Mouse (Mus musculus) liver, adult 2 months (tissue): ENCODE results near the gene Exosc5. TPM values are rescaled to one million over a fixed set of nuclear protein-coding genes. Genes with fewer than 3 reads are reported as not detected.

ENCODE experiments used
- DNase-seq: peaks from one replicate; pipeline ENCODE4 v3.0.0-alpha.2; 2011; ENCODE audit warnings: low read depth, low spot score; ENCODE audit errors: extremely low read depth
- H3K27ac ChIP-seq: fragments of 200-500 bp; replicated peaks from 2 replicates; pipeline ENCODE4 v1.5.1; 2012; ENCODE audit warnings: low read depth, mild to moderate bottlenecking, control low read depth, inconsistent platforms, low read length; ENCODE audit not compliant: insufficient read depth
- H3K27me3 ChIP-seq: fragments of 200-500 bp; 2 replicates; pipeline ENCODE4 v1.6.1; 2012; ENCODE audit warnings: mild to moderate bottlenecking, moderate library complexity, low read length, inconsistent platforms; ENCODE audit not compliant: control insufficient read depth, insufficient read depth
- H3K36me3 ChIP-seq: fragments of 200-500 bp; 2 replicates; pipeline ENCODE4 v1.6.1; 2012; ENCODE audit warnings: low read length, inconsistent platforms; ENCODE audit not compliant: control insufficient read depth, insufficient read depth
- H3K4me1 ChIP-seq: fragments of 200-500 bp; 2 replicates; pipeline ENCODE4 v1.6.1; 2011; ENCODE audit warnings: low read length; ENCODE audit not compliant: control insufficient read depth, insufficient read depth
- H3K4me3 ChIP-seq: fragments of 200-500 bp; 2 replicates; pipeline ENCODE4 v1.5.1; 2011; ENCODE audit warnings: low read depth, mild to moderate bottlenecking, control low read depth, low read length, moderate library complexity; ENCODE audit not compliant: insufficient read depth
- H3K79me2 ChIP-seq: fragments of 200-500 bp; 2 replicates; pipeline ENCODE4 v1.6.1; 2012; ENCODE audit warnings: inconsistent platforms, mild to moderate bottlenecking, low read length, moderate library complexity; ENCODE audit not compliant: control insufficient read depth, insufficient read depth
- H3K9ac ChIP-seq: fragments of 200-500 bp; 2 replicates; pipeline ENCODE4 v1.6.1; 2012; ENCODE audit warnings: low read depth, mild to moderate bottlenecking, control low read depth, inconsistent platforms, low read length
- CTCF ChIP-seq: fragments of 200-500 bp; IDR thresholded peaks from 2 replicates; pipeline ENCODE4 v1.5.1; 2011; ENCODE audit warnings: low read depth, low read length, control low read depth
- POLR2A ChIP-seq: fragments of 200-500 bp; IDR thresholded peaks from 2 replicates; pipeline ENCODE4 v1.6.1; 2011; ENCODE audit warnings: low read length, control low read depth; ENCODE audit not compliant: insufficient read depth; ENCODE audit errors: extremely low read depth
- WGBS: fragments of 180-500 bp; shearing (Covaris S2); methylation state at CpG from one replicate; pipeline ENCODE4 v1.1.7; 2018; 5-methylcytosine and 5-hydroxymethylcytosine counted together
- polyA plus RNA-seq: library from polyadenylated mRNA; depleted of rRNA; stranded (reverse); fragments of >200 nt; gene quantifications from 2 replicates; pipeline ENCODE4 v1.2.3, GENCODE M21; 2012
- total RNA-seq: library from RNA; depleted of rRNA; stranded (reverse); fragments of >200 nt; gene quantifications from 2 replicates; pipeline ENCODE4 v1.2.3, GENCODE M21; 2014

The Exosc5 gene
- total and polyA plus RNA-seq, 2 experiments, result 30.4 to 75.1 TPM

DNA sequence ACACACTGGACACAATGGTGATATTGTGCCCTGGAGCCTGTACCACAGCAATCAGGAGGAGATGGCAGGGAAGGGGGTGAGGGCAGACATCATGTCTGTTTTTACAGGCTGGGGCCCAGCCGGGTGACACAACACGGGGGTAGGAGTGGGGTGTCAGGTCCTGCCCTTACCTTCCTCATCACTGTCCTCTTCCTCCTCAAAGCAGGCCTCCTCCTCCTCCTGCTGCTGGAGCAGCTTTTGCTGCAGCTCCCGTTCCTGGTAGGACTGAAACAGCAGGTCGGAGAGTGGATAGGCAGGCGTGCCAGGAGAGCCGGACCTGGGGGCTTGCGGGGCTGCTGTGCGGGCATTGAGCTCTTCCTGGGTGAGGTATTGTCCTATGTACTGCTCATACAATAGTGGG, 55.6 kb downstream of the Exosc5 start:
- no peak overlapping the region for H3K9ac ChIP-seq
- H3K27me3 ChIP-seq, result no peaks in the 10 kb centered on the region
- peaks cover 6% of the 10 kb centered on the region; the same call in 1 of the 2 replicates for H3K36me3 ChIP-seq
- no peak overlapping the region for H3K4me3 ChIP-seq
- DNase-seq, result no peak
- 94% methylated on average over 8 of the region's 8 CpGs for WGBS
- H3K79me2 ChIP-seq, result no peaks in the 10 kb centered on the region
- no peak overlapping the region for H3K27ac ChIP-seq
- TF ChIP-seq POLR2A (no peak), CTCF (no peak)
- H3K4me1 ChIP-seq, result peaks cover 7% of the 10 kb centered on the region

DNA sequence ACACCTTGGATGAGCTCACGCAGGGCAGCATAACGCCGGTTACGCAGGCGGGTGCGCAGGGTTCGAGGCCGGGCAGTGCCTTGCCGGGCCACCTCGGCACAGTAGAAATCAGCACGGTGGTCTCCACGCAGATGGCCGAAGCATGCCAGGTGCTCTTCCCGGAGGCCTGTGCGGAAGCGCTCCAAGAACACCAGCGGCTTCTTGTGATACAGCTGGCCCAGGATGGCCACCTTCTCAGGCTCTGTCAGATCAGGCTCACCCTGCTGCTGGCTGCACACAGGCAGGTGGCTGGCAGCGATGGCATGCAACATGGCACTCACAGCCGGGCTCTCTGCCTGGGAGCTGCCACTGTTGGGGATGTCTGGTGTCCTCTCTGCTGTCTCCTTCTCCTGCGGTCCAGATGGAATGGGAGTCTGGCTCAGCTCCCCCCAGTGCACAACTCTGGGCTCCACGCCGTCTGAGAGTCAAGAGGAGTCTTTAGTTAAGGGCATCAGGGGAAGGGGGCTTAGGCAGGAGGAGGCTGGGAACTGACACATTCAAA, 56.8 kb downstream of the Exosc5 start:
- DNase-seq, result no peak
- Histone ChIP-seq H3K9ac (no peak overlapping the region), H3K4me3 (no peak overlapping the region), H3K27ac (no peak overlapping the region), H3K79me2 (no peaks in the 10 kb centered on the region), H3K27me3 (no peaks in the 10 kb centered on the region), H3K36me3 (peaks cover 6% of the 10 kb centered on the region; the same call in 1 of the 2 replicates), H3K4me1 (peaks cover 7% of the 10 kb centered on the region)
- 96% methylated on average over 22 of the region's 22 CpGs for WGBS
- TF ChIP-seq CTCF, result no peak
- no peak for TF ChIP-seq POLR2A

DNA sequence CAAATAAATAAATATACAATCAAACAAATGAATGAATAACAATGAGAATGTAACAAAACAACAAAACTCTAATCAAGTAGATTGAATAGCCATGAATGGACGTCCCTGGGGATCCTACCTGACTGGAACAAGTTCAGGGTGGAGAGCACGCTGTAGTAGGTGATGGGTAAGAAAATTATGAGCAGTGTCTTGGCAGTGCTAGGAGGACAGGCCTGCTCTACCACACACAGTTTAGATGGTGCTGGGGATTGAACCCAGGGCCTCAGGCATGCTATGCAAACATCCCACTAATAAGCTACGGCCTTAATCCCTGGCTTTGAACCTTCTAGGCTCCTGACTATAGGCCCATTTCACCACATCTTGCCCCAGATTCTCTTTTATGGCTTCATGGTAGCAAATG, 58.5 kb downstream of the Exosc5 start:
- Histone ChIP-seq H3K4me1 (peaks cover 7% of the 10 kb centered on the region), H3K36me3 (peaks cover 8% of the 10 kb centered on the region; the same call in 1 of the 2 replicates), H3K79me2 (no peaks in the 10 kb centered on the region), H3K4me3 (no peak overlapping the region), H3K9ac (no peak overlapping the region; the same call in 1 of the 2 replicates), H3K27me3 (no peaks in the 10 kb centered on the region), H3K27ac (no peak overlapping the region)
- DNase-seq, result no peak
- no peak for TF ChIP-seq POLR2A
- no peak for TF ChIP-seq CTCF
- 89% methylated on average over 3 of the region's 3 CpGs for WGBS

DNA sequence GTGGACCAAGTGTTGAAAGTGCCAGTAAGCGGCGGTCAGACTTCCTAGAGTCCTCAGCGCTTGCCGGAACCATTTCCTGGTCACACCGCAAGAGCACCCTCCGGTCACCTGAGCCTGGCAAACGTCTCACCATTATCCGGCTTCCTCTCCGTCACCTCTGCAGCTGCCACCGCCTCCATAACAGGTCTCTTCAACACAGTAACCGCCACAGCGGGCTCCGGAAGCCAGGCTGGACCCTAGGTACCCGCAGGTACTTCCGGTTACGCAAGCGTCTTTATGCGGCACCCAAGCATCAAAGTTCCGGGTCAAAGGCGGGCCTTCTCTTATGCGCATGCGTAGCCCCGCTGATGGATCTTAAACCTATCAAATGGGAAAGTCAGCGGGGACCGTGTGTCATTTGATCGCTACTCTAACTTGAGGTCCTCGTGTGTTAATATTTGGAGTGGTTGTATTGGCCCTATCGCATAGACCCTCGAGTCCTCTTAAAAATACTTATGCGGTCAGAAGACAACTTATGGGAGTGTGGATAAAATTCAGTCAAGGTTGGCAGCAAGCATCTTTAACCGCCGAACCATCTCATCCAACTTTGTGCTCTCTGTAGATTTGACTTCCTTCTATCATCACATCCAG, 59.9 kb downstream of the Exosc5 start, which contains the start of gene Ccdc97:
TSS of gene Ccdc97 (minus strand) at position 301 of the 630 bp plus-strand sequence.
- Histone ChIP-seq H3K79me2 (no peaks in the 10 kb centered on the region), H3K27me3 (no peaks in the 10 kb centered on the region), H3K27ac (peak within 1 kb of the TSS; percentile 92), H3K4me1 (peaks cover 7% of the 10 kb centered on the region), H3K4me3 (peak within 1 kb of the TSS; percentile 96), H3K9ac (peak within 1 kb of the TSS; percentile 95), H3K36me3 (peaks cover 17% of the 10 kb centered on the region)
- DNase-seq, result peak; percentile 90
- TF ChIP-seq CTCF (no peak), POLR2A (peak; percentile 62; the same call in 1 of the 2 replicates)
- 3% methylated on average over 32 of the region's 32 CpGs for WGBS

DNA sequence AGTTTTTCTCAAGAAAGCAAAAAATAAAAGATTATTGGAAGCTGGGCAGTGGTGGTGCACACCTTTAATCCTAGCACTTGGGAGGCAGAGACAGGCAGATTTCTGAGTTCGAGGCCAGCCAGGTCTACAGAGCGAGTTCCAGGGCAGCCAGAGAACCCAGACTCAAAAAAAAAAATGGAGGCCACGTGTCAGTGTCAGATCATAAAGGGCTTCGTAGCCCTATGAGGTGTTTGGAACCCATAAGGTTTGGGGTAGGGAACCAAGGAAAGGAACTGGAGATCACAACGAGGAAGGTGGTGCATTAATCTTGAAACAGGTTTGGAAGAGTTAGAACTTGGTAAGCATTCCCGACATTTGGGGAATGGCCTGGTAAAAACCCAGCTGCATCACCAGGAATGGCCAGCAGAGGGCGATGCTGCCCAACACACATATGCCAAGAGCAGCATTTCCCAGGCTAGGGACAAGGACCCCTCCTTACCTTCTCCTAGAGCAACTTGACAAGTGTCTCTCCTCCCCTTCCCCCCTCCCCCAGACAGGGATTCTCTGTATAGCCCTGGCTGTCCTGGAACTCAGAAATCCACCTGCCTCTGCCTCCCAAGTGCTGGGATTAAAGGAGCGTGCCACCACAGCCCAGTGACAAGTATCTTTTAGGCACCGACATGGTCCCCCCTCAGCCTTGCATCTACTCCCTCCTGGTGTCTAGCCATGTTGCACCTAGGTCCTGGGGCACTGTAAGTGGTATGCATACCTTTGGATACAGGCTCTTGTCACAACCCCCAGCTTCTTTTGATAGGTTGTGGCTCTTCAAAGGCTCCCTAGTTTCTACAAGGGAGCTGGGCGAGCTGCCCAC, 61.0 kb downstream of the Exosc5 start:
- Histone ChIP-seq H3K4me1 (peaks cover 7% of the 10 kb centered on the region), H3K27me3 (no peaks in the 10 kb centered on the region), H3K9ac (no peak overlapping the region), H3K79me2 (no peaks in the 10 kb centered on the region), H3K36me3 (peaks cover 26% of the 10 kb centered on the region), H3K27ac (no peak overlapping the region), H3K4me3 (no peak overlapping the region)
- 57% methylated on average over 10 of the region's 10 CpGs for WGBS
- TF ChIP-seq POLR2A (no peak), CTCF (peak; percentile 98)
- peak; percentile 51 for DNase-seq
